Mouse (Mus musculus): Measurements from ENCODE around the gene Srpk2.
"Not testable (repeated sequence)": the region's sequence is repeated elsewhere in the genome, so short reads cannot be mapped to it uniquely, and the experiment has no call there.

Srpk2 gene

GRCm38 (mm10) chr5:23604036-23604705, 80.2 kb downstream of the Srpk2 start:
- DNase-seq, result no peak

DNA sequence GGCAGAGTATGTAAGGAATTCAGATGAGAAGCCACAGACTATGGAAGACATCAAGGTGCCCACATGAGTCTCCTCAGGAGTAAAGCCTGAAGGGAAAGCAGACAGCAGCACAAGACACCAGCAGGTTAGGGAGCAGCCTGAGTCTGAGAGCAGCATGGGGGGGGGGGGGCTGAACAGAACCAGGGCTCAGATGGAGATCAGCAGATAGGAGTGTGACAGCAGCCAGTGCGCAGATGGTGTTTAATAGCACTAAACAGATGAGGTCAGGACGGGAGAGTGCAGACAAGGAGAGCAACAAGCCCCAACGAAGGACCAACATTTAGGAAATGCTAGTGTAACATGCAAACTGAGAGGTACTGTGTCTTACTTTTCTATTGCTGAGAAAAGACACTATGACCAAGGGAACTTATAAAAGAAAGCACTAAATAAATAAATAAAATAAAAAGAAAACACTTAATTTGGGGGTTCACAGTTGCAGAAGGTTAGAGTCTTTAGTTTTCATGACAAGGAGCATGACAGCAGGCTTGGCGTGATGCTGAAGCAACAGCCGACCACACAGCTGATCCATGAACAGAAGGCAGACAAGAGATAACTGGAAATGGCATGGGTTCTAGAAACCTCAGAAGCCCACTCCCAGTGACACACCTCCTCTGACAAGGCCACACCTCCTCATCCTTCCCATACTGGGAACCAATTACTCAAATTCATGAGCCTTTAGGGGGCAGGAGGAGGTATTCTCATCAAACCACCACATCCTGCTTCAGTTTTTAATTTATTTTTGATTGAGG, 84.5 kb downstream of the Srpk2 start:
- DNase-seq, result peak; percentile 30 to 45

GRCm38 (mm10) chr5:23599171-23599570, 85.2 kb downstream of the Srpk2 start:
- DNase-seq, result no peak

GRCm38 (mm10) chr5:23598491-23598890, 85.9 kb downstream of the Srpk2 start:
- peak; percentile 56 to 66 for DNase-seq

DNA sequence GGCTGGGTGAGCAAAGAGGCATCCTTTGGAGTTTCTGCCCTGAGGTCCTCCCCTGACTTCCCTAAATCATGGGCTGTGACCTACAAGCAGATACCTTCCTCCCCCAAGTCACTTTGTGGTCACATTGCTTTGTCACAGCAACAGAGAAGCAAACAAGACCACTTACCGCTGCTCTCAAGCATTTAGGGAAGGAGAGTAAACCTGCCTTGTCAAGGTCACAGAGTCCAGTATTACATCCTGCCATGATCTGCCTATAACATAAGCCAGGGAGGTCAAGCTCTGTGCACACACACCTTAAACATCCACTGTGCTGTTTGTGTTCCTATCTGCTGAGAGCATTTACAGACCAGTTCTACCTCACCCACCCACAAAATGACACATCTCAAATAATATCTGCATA, 86.4 kb downstream of the Srpk2 start:
- DNase-seq, result no peak

GRCm38 (mm10) chr5:23597260-23597864, 87.1 kb downstream of the Srpk2 start:
- no peak for DNase-seq

- no peak for DNase-seq
Observed at GRCm38 (mm10) chr5:23596326-23596965, 88.0 kb downstream of the Srpk2 start.

GRCm38 (mm10) chr5:23590298-23590697, 94.1 kb downstream of the Srpk2 start:
- DNase-seq, result not testable (repeated sequence)

DNA sequence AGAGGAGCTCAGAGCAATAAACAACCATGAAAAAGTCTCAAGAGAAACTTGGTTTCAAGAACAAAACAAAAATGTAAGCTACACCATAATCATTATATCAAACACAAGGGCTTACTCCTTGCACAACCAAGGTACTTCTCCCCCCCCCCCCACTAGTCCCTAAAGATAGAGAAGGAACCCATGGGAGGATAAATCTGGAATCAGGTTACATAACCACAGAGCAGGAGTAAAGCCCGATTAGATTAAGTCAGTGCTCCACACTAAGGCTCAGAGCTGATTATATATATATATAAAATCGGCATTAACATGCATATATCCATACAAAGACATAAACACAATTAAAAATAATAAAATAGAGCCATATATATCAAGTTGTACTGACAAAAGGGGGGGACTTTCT, 96.8 kb downstream of the Srpk2 start:
- no peak for DNase-seq

DNA sequence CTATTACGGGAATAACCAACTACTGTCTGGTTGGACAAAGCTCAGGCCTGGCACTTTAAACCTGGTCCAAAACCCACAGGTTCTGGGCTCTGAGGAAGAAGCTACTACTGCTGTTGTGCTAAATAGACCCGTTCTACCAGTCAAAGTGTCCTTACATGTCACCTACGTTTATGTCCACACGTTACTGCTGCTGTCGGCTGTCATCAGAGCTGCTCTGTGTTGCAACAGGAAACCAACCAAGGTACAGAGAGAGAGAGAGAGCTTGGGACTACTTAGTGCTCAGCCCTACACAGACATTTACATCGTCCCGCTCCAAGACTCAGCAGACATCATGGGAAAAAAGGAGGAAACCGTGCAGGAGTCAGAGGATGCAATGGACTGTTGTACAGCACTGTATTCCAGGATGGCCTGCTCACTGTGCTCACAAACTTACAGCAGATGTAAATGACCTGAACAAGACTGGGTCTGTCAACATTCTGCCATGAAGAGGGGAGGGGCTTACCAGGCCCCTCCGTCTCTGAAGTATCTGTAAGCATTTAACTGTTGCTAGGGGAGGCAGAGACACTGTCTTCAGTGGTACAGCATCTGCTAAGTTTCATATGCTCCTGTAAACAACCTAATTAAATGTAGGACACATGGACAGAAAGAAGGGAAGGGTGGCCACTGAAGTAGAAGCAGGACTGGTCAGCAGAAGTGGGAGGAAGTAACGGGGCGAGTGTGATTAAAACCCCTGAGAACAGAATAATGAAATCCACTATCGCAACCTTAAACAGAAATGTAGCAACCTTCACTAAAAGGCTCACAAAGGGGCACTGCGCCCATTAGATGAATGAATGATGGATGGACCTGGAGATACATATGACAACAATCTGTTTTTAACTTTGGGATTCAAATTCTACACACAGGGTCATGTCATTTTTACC, 97.6 kb downstream of the Srpk2 start:
- DNase-seq, result no peak

DNA sequence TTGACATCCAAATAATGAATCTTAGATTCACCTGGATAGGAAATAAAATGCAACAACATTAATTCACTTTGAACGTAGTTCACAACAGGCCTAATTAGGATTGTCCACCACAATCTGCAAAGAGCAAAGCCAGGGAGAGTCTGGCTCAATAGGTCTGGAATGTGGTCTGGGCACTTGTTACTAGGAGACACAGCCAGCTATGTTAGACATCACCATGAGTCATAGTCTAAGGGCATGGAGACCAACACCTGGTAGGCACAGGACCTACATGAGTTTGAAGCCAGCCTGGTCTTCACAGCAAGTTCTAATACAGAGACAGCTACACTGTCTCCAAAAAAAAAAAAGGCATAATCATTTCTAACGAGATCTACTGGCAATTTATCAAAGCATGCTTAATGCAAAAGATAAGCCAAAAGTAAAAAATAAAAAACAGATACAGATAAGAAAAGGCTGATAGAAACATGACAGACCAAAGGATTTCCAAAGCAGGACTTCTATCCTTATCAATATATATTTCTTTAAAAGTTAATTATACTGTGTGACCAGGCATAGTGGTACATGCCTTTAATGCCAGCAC, 102.8 kb downstream of the Srpk2 start:
- no peak for DNase-seq

DNA sequence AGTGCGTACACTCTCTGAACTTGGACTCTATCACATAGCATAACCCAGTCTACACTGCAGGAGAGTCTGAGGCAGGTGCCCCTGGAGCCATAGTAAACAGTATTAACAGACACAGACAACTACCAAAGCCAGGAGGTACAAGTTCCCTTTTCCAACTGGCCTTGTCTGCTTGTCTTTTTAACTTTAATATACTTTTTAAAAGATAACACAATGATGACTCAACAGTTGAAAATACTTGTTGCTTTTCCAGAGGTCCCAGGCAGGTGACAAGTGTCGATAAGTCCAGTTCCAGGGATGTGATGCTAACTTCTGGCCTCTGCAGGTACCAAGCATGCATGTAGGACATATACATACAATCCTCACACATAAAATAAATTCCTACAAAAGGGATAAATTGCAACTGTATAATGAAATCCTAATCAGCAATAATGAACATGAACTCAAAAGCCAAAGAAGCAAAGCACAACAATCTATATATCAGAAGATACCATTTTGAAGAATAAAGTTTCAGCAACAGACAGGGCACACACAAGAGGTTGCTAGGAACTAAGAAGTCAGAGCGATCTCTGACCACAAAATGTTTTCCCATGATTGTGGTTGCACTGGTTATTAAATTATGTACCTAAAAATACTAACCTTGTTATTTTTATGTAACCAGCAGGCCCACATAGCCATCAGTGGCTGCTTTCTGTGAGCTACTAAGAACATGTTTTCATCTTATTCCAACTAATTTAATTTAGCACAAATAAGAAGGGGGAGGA, 105.1 kb downstream of the Srpk2 start:
- DNase-seq, result no peak

DNA sequence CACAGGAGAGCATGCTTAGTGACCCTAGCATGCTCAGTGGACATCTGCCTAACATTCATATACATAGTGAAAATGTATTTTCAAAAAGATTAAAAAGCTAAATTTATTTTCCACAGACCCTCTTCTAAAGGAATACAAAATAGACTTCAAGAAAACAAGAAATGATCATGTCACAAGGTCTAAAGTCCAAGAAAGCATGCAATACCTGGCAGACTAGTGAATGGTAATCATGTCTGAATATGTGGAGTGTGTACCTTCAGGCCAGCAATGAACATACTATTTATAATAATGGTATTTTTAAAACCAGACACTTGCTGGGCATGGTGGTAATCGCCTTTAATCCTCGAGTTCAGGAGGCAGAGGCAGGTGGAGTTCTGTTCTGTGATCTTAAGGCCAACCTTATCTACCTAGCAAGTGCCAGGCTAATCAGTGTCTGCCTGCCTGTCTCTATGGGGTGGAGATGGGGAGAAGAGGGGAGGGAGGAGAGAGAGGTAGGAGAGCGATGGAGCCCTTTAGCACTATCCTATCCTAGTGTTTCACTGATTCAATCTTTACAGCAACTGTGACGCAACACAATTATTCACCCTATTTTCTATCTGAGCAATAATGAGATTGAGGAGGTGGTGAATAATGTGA, 106.0 kb downstream of the Srpk2 start:
- DNase-seq, result no peak

DNA sequence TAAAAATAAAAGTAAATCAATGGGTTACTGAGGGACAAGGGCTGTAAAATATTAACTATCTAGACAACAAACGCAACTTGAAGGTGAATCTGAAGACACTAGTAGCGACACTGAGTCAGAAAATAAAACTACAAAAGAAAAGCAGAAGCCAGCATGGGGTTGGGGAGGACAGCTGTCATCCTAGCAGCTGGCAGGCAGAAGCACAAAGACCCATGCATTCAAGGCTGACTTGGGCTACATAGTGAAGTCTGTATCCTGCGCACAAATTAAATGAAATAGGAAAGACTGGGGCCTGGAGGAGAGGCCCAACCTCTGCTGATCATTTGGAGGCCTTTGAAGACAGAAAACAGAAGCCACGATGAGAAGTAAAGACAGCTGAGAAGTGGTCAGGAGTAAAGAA, 106.6 kb downstream of the Srpk2 start:
- no peak for DNase-seq

GRCm38 (mm10) chr5:23576336-23577094, 107.9 kb downstream of the Srpk2 start:
- DNase-seq, result no peak

- DNase-seq, result no peak
Observed at GRCm38 (mm10) chr5:23573942-23574341, 110.5 kb downstream of the Srpk2 start.

- DNase-seq, result no peak
Observed at GRCm38 (mm10) chr5:23568188-23568587, 116.2 kb downstream of the Srpk2 start.

DNA sequence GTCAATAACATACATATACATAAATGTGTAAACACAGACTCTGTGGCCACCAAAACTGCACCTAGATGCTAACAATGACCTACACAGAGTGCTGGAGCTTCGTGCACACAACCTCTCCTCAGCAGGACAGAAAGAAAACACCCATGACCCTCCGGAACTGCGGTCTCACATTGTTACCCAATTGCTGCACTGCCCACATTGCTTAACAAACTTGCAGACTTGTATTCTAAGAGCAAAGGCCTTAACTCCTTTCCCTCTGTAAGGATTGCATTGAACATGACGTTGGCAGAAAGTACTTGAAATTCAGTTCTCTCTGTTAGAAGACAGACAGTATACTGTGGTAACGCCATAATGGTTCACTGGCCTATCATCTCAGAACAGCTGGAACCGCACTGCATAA, 118.0 kb downstream of the Srpk2 start:
- no peak for DNase-seq

DNA sequence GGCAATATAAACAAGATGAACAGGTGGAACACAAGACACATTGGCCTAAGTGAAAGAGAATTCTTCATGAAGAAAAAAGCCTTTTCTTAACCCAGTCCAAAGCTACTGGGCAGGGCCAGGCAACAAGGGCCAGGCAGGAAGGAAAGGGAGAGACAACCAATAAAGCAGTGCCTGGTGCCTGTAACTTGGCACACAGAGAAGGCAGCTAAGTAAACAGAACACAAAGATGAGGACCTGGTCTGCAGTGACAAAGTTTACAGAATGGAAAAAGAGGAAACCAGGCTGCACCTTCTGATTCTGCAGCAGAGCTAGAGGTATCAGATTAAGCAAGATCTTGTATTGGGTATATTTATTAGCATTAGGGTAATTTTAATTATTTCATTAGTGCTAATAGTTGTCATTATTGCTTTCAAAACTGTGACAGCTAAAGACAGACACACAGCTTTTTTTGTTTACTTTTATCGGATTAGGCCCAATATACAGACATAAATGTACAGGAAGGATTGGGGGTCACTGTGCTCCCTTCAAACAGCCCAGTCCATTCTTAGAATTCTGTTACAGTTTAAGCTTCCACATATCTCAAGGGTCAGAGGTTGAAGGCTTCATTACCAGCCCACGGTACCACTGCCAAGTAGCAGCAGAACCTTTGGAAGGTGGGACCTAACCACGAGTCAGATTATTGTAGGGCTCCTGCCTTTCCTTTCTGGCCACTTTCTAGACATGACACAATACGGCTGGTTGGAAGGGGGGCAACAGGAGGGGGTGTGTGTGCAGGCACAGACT, 121.9 kb downstream of the Srpk2 start:
- no peak for DNase-seq

Data from cerebellum, postnatal 25 days (tissue).